Mouse (Mus musculus) bone marrow, adult 2 months (tissue): ENCODE data around the gene Plxnd1.

ENCODE experiments used
- CTCF ChIP-seq: fragments of 200-500 bp; IDR thresholded peaks from 2 replicates; pipeline ENCODE4 v1.5.1; 2011; ENCODE audit warnings: low read length, control low read depth; ENCODE audit not compliant: control insufficient read depth, insufficient read depth
- POLR2A ChIP-seq: fragments of 200-500 bp; IDR thresholded peaks from 2 replicates; pipeline ENCODE4 v1.6.1; 2011; ENCODE audit warnings: low read depth, mild to moderate bottlenecking, control low read depth, low read length, borderline replicate concordance; ENCODE audit not compliant: control insufficient read depth

DNA sequence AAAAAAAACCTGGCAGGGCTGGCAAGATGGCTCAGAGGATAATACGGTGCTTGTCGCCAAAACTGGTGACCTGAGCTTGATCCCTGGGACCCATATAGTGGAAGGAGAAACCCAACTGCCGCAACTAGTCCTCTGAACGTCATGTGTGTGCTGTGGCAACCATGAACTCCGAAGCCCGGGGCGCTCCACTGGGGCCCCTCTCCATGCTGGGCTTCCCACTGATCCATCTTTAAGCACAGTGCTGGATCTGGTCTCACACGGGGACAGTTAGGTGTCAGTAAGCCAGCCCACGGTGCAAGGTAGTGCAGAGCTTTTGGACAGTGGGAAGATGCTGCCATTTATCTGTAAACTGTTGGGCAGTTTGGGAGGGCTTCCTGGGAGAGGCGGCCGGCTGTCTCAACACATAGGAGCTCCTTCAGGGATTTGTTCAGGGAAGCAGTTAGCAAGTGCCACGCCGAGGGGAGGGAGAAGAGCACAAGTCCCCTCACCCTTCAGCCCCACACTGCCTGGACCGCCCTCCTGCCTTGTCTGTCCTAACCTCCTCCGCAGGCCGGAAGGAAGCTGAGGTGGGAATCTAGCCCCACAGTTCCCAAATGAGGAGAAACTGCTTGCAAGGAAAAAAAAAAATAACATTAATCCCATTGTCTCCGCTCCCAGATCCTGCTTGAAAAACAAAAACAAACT, 10.6 kb upstream of the Plxnd1 start:
- TF ChIP-seq POLR2A, result no peak
- no peak for TF ChIP-seq CTCF
